Mouse (Mus musculus) CD4-positive, CD25-positive, alpha-beta regulatory T cell, adult 4 months (primary cell): Measurements from ENCODE around the gene Tmod3. TPM values are rescaled to one million over a fixed set of nuclear protein-coding genes. Genes with fewer than 3 reads are reported as not detected.
"Not testable (repeated sequence)": the region's sequence is repeated elsewhere in the genome, so short reads cannot be mapped to it uniquely, and the experiment has no call there.

Experiments used
- ATAC-seq: one replicate; pipeline ENCODE4 v1.8.0; 2017
- polyA plus RNA-seq, 2 experiments: library from polyadenylated mRNA; unstranded; fragments of 100-300 nt; shearing (Covaris generic); gene quantifications; one replicate each; pipeline ENCODE4 v1.2.1; 2017

The Tmod3 gene
- polyA plus RNA-seq, 2 experiments from 2014 or later = 147 to 187 TPM

DNA sequence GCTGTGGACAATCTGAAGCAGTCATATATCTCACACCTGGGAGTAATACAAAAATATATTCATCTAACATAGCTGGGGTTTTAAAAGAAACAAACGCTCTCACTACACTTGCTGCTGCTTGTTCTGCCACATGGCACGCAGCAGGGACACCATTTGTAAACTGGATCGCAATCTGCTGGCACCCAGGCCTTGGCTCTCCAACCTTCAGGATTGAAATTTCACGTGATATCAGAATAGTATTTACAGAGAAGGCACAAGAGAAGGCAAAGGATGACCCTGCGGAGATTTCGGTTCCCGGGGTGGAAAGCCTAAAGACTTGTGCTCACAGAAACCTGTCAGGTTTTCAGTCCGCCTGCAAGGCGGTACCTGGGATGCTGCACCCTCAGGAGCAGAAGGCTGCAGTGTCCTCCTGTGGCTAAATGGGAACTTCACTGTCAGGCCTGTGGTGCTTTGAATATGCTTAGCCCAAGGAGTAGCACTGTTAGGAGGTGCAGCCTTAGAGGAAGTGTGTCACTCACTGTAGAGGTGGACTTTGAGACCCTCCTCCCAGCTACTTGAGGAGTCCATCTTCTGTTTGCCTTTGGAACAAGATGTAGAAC lies 65.0 kb downstream of the Tmod3 start:
- ATAC-seq = no peak

DNA sequence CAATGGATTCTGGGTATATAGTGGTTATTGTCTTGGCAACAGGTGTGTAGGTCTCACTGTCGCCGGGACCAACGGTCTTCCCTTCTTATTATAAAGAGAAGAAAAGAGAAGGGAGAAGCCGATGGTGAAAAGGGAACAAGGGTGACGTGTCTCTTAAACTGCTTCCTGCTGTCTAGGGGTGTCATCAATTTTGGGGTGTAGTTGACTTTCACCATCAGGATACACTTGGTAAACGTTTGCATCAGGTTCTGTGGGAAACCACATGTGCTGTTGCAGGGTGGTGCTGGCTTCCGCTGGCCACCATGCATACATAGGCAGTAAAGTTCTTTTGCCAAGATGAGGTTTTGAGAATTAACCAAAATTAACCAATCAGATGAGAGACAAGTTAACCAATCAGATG lies 71.2 kb downstream of the Tmod3 start:
- not testable (repeated sequence) for ATAC-seq

DNA sequence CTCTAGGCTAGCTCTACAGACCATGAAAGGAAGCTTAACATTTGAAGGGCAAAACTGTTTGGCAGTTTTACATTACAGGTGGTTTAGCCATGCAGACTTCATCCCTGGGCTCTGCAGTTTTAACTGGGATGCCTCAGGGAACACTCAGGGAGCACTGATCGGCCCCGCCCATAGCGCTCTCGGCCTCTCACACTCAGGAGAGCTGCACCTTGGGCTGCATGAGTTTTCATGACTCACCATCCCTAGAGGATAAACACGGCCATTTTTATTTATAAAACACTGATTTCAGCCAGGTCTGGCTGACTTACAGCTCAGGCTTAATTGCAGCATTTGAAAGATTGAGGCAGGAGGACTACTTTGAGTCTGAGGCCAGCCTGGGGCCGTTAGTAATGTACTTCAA lies 74.2 kb downstream of the Tmod3 start:
- no peak for ATAC-seq

DNA sequence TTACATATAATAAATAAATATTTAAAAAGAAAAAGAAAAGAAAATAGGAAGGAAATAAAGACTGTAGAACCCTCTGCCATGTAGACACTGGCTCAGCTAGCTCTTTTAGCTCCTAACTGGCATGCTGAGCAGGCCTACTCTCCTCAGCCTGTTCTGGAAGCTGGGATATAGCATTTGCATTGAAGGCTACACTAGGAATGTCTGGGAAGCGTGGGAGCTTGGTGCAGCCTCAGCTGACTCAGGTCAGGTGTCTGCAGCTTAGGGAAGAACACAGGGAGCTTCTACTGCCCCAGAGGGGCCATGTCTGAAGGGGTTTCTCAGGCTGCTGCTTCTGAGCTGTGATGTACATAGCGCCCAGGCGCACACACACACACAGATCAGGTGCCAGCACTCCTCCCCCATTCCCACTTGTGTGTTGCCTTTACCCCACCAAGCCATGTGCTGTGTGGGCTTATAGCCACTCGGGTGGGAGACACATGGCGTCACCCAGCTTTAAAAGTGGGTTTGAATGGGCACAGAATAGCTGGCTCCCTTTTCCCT lies 78.9 kb downstream of the Tmod3 start:
- ATAC-seq = no peak

DNA sequence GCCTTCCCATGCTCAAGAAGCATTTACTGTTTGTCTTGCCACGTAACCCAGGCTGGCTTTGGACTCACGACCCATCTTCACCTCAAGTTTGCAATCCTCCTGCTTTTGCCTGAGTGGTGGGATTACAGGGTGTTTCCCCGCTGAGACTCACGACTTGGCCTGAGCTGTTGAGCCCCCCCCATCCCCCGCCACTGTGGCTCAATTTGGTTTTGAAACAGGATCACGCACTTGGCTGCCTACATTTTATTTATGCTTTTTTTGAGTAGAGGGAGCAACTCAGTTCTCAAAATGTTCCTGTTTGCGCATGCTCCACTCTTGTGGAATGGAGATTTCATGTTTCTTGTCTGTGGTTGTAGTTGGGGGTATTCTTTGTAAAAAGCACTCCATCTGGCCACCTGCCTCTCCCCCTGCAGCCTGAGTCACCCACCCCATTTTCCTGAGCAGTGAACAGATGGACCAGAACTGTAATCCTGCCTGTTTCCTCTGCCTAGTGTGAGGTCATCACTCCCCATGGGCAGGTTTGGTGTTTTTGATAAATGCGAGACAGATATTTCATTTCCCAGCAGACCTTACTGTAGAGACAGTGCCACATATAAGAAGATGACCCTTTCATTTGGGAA lies 80.2 kb downstream of the Tmod3 start:
- no peak for ATAC-seq

DNA sequence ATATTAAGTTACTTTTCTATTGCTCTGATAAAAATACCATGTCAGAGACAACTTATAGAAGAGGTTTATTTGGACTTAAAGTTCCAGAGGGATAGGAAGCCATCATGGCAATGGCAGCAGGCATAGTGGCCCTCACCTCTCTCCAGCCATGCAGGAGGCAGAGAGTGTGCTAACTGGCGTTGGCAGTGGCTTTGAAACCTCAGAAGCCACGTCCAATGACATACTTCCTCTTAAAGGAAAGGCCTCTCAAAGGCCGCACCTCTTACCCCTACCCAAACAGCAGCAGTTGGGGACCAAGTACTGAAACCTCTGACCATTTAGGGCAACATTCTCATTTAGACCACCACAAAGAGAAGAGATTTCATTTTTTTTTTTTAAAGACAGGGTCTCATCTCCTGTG lies 82.2 kb downstream of the Tmod3 start:
- ATAC-seq = no peak

DNA sequence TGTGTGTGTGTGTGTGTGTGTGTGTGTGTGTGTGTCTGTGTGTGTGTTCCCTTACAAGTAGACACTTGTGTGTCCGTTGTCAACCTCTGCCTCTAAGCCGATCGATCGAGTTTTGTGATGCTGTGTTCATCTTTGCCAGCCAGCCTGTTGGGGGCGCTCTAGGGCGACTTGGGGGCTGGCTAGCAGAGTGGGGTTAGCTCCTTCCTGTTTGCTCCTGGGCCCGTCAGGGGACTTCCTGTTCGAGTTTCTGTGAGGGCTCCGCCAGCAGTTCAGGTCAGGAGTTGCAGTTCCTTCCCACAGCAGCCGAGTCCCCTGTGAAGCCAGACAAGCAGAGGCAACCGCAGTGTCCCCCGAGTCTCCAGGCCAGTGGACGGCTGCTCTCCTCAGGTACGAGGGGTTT lies 91.2 kb downstream of the Tmod3 start:
- no peak for ATAC-seq

DNA sequence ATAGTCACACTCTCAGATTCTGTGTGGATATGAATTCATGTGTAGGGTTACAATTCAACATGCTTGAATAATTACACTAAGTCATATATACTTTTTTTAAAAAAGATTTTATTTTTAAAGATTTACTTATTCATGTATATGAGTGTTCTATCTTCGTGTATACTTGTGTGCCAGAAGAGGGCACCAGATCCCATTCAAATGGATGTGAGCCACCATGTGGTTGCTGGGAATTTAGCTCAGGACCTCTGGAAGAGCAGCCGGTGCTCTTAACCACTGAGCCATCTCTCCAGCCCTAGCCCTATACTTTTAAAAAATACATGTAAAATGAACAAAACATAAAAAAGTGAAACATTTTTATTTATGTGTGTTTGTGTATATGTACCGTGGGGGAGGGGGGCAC lies 91.9 kb downstream of the Tmod3 start:
- ATAC-seq = no peak

DNA sequence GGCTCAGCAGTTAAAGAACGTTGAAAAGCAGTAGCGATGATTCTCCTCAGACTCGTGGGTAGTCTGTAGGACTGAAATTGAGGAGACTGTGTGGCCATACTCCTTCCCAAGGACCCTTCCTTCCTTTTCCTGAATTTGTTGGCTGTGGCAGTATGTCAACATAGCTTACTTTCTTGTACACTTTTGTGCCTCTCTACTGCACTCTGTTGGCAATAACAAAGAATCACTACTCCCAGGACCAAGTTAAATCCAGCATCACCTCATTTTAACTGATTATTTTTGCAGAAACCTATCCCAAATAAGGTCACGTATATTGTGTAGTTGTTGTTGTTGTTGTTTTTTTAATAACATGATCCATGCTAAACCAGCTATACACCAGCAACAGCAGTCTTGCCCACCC lies 92.8 kb downstream of the Tmod3 start:
- ATAC-seq = no peak

DNA sequence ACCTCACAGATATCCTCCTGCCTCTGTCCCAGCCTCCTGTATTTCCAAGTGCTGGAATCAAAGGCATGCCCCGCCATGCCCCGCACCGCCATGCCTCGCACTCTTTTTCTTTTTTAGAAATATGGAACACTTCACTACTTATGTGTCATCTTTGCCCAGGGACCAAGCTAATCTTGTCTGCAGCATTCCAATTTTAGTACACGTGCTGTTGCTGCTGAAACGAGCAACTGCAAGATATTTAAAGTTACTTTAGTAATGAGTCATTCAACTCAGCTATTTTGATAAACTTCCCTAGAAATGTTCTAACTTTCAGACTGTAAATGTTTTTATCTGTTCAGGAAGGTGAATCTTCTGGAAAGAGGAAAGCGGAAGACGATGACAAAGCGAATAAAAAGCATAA lies 93.6 kb downstream of the Tmod3 start:
- ATAC-seq = no peak

DNA sequence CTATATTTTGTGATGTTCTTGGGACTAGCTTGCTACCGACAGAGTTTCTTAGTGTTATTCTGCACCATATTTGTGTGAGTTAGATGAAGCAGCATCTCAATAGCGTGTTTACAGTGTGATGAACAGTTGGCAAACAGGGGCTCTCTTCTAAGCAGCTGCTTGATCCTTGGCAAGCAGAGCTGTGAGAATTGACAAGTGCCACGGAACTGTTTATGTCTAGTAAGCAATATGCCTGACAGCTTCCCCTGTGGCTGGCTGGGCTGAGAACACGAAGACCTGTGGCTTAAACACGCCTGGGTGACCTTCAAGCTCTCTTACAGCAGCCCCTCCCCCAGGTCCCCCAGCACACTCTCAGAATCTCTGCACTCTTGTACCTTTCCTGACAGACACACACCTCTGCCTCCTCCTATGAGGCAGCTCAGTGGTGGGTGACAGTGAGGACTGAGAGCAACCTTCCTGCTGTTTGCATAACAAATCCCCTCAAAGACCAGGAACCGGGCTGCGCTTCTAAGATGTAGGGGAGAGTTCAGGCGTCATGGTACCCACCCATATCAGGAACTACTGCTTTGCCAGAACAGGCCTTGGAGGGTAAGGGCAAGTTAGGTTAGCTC lies 96.3 kb downstream of the Tmod3 start:
- no peak for ATAC-seq

DNA sequence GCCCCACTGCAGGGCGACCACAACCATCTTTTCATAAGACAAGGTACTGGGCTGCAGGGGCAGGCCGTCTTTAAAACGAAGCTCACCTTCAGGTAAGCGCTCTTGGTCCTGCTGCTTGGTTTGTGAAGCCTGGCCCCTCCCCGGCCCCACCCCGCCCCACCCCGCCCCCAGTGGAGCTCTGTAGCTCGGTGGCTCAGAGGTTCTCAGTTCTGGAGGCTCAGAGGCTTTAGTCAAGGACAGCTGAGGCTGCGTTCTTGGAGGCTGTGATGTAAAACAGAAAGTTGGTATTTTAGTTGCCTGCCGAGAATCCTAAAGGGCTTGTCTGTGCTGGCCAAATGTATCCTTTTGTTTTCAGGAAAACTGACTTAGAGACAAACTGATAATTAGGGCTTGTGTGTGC lies 103.8 kb downstream of the Tmod3 start:
- ATAC-seq = no peak

DNA sequence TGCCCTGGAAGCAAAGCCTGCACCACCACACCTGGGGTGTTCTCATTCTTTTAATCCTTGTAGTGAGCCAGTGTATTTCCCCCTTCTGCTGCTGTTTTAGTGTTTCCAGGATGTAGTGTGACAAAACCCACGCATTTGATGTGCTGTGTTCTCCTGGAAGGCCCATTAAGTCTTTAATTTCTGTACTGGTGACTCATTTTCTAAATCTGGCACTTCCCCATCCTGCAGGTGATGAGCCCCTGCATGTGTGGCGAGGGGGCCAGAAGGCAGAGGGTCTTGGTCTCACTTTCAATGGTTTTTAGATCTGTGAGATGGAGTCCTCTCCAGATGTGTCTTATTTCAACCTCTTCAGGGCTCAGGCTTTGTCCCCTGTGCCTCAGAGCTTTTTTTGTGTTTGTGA lies 105.5 kb downstream of the Tmod3 start:
- ATAC-seq = no peak

DNA sequence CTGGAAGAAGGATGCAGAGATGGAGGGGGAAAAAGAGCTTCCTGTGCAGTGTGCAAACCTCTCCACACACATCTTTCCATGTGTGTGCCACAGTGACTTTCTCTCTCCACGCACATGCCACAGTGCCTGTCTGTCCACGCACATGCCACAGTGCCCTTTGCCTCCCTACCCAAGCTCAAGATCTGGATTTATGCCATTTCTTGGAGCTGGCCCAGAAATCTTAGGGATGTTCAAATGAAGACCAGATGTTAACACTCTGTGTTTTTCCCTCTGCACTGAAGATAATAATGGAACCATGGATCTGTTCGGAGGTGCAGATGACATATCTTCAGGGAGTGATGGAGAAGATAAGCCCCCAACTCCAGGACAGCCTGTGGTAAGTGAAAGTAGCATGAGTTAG lies 111.4 kb downstream of the Tmod3 start:
- no peak for ATAC-seq

Other genes with a start within 250 kb of the Tmod3 start
- under 1 TPM in 1 of 2 experiments, not detected in 1; 0.27 TPM for gene Bcl2l10, start 211.9 kb downstream of the Tmod3 start, polyA plus RNA-seq
- 10 to 100 TPM; 31.1 to 45.6 TPM for gene Mapk6, start 149.7 kb downstream of the Tmod3 start, polyA plus RNA-seq
- gene Leo1, start 118.1 kb downstream of the Tmod3 start, polyA plus RNA-seq = 10 to 100 TPM; 31.7 to 40.8 TPM
- gene Tmod2, start 51.7 kb upstream of the Tmod3 start, polyA plus RNA-seq = under 1 TPM in 1 of 2 experiments, not detected in 1; 0.29 TPM
- 1 to 10 TPM; 3.9 to 5.6 TPM for gene Lysmd2, start 66.1 kb upstream of the Tmod3 start, polyA plus RNA-seq
- not detected for gene Scg3, start 124.4 kb upstream of the Tmod3 start, polyA plus RNA-seq
- not detected for gene Bmp5, start 215.7 kb upstream of the Tmod3 start, polyA plus RNA-seq